Mouse (Mus musculus) midbrain, embryonic 13.5 days (tissue): ENCODE results near the gene Phrf1. TPM values are rescaled to one million over a fixed set of nuclear protein-coding genes. Genes with fewer than 3 reads are reported as not detected.

Experiments used
- ATAC-seq: fragments of 200-750 bp; cut with Nextera tagmentation; 2 replicates; pipeline ENCODE4 v1.8.0; 2017; ENCODE audit warnings: mild to moderate bottlenecking, moderate TSS enrichment, moderate library complexity
- H3K27ac ChIP-seq: fragments of 300-500 bp; sonication (generic); 2 replicates; pipeline ENCODE4 v1.5.1; 2015; ENCODE audit warnings: inconsistent platforms, mild to moderate bottlenecking, moderate library complexity
- H3K27me3 ChIP-seq: fragments of 300-500 bp; sonication (generic); 2 replicates; pipeline ENCODE4 v1.6.1; 2015; ENCODE audit warnings: mild to moderate bottlenecking, inconsistent platforms
- H3K36me3 ChIP-seq: fragments of 300-500 bp; sonication (generic); 2 replicates; pipeline ENCODE4 v1.6.1; 2015; ENCODE audit warnings: mild to moderate bottlenecking, inconsistent platforms
- H3K4me1 ChIP-seq: fragments of 300-500 bp; sonication (generic); replicated peaks from 2 replicates; pipeline ENCODE4 v1.6.1; 2015; ENCODE audit warnings: inconsistent platforms
- H3K4me2 ChIP-seq: fragments of 300-500 bp; sonication (generic); replicated peaks from 2 replicates; pipeline ENCODE4 v1.6.1; 2015; ENCODE audit warnings: moderate library complexity, mild to moderate bottlenecking, inconsistent platforms
- H3K4me3 ChIP-seq: fragments of 300-500 bp; sonication (generic); replicated peaks from 2 replicates; pipeline ENCODE4 v1.5.1; 2015; ENCODE audit warnings: mild to moderate bottlenecking, inconsistent platforms
- H3K9ac ChIP-seq: fragments of 300-500 bp; sonication (generic); replicated peaks from 2 replicates; pipeline ENCODE4 v1.6.1; 2015; ENCODE audit warnings: mild to moderate bottlenecking, inconsistent platforms
- H3K9me3 ChIP-seq: fragments of 300-500 bp; sonication (generic); 2 replicates; pipeline ENCODE4 v1.6.1; 2016; ENCODE audit warnings: mild to moderate bottlenecking, inconsistent platforms
- WGBS: fragments of 180-500 bp; shearing (Covaris S2); methylation state at CpG from one replicate; pipeline ENCODE4 v1.1.7; 2015; 5-methylcytosine and 5-hydroxymethylcytosine counted together
- polyA plus RNA-seq: library from polyadenylated mRNA; unstranded; fragments of >200 nt; fragmentation: Nextera tagmentation; extraction: Ambion mirVana; gene quantifications from 2 replicates; pipeline ENCODE4 v1.2.1, GENCODE M21; 2015

Phrf1 gene
- polyA plus RNA-seq, 1 experiment from 2014 or later: 95.0 TPM

GRCm38 (mm10) chr7:141215101-141215879 lies 13.3 kb upstream of the Phrf1 start, which contains the start of gene Rassf7:
TSS of gene Rassf7 (plus strand) at chr7:141215860.
- Histone ChIP-seq H3K9me3 (no peaks in the 10 kb centered on the region), H3K4me3 (peak within 1 kb of the TSS; percentile 70), H3K27ac (peak within 1 kb of the TSS; percentile 88), H3K4me2 (peak within 1 kb of the TSS; percentile 91), H3K36me3 (peaks cover 19% of the 10 kb centered on the region), H3K9ac (peak within 1 kb of the TSS; percentile 73), H3K27me3 (no peaks in the 10 kb centered on the region), H3K4me1 (peaks cover 29% of the 10 kb centered on the region)
- ATAC-seq: peak; percentile 96
- under 1% methylated on average over 41 of the region's 41 CpGs for WGBS

GRCm38 (mm10) chr7:141215880-141216733 lies 12.5 kb upstream of the Phrf1 start:
- peak; percentile 69; the same call in 1 of the 2 replicates for ATAC-seq
- Histone ChIP-seq H3K4me3 (peak overlapping the region; percentile 70), H3K27me3 (no peaks in the 10 kb centered on the region), H3K4me1 (peaks cover 36% of the 10 kb centered on the region), H3K9ac (peak overlapping the region; percentile 73), H3K9me3 (no peaks in the 10 kb centered on the region), H3K27ac (peak overlapping the region; percentile 66), H3K36me3 (peaks cover 19% of the 10 kb centered on the region), H3K4me2 (peak overlapping the region; percentile 91)
- under 1% methylated on average over 42 of the region's 42 CpGs for WGBS

GRCm38 (mm10) chr7:141216894-141217293 lies 11.7 kb upstream of the Phrf1 start:
- H3K4me1 ChIP-seq: peaks cover 41% of the 10 kb centered on the region
- no peak for ATAC-seq
- peak overlapping the region; percentile 73; the same call in 1 of the 2 replicates for H3K9ac ChIP-seq
- H3K4me3 ChIP-seq: peak overlapping the region; percentile 70; the same call in 1 of the 2 replicates
- WGBS: 91% methylated on average over 11 of the region's 11 CpGs
- H3K9me3 ChIP-seq: no peaks in the 10 kb centered on the region
- H3K27ac ChIP-seq: no peak overlapping the region
- H3K36me3 ChIP-seq: peaks cover 19% of the 10 kb centered on the region
- H3K4me2 ChIP-seq: peak overlapping the region; percentile 91
- no peaks in the 10 kb centered on the region for H3K27me3 ChIP-seq

GRCm38 (mm10) chr7:141217343-141218013 lies 11.1 kb upstream of the Phrf1 start:
- H3K4me2 ChIP-seq: no peak overlapping the region
- no peak for ATAC-seq
- no peaks in the 10 kb centered on the region for H3K27me3 ChIP-seq
- no peak overlapping the region for H3K9ac ChIP-seq
- H3K4me1 ChIP-seq: peaks cover 47% of the 10 kb centered on the region
- H3K4me3 ChIP-seq: no peak overlapping the region
- H3K9me3 ChIP-seq: no peaks in the 10 kb centered on the region
- H3K27ac ChIP-seq: no peak overlapping the region
- peaks cover 19% of the 10 kb centered on the region for H3K36me3 ChIP-seq
- 90% methylated on average over 17 of the region's 17 CpGs for WGBS

GRCm38 (mm10) chr7:141218141-141218540 lies 10.4 kb upstream of the Phrf1 start:
- ATAC-seq: no peak
- H3K36me3 ChIP-seq: peaks cover 19% of the 10 kb centered on the region
- no peak overlapping the region for H3K4me2 ChIP-seq
- WGBS: 83% methylated on average over 3 of the region's 3 CpGs
- no peak overlapping the region for H3K9ac ChIP-seq
- no peak overlapping the region for H3K4me3 ChIP-seq
- no peaks in the 10 kb centered on the region for H3K9me3 ChIP-seq
- H3K27me3 ChIP-seq: no peaks in the 10 kb centered on the region
- peaks cover 50% of the 10 kb centered on the region for H3K4me1 ChIP-seq
- H3K27ac ChIP-seq: no peak overlapping the region

GRCm38 (mm10) chr7:141218557-141219133 lies 9.9 kb upstream of the Phrf1 start:
- H3K4me3 ChIP-seq: no peak overlapping the region
- no peak overlapping the region for H3K9ac ChIP-seq
- no peaks in the 10 kb centered on the region for H3K27me3 ChIP-seq
- no peak for ATAC-seq
- WGBS: 96% methylated on average over 5 of the region's 5 CpGs
- H3K4me2 ChIP-seq: no peak overlapping the region
- H3K9me3 ChIP-seq: no peaks in the 10 kb centered on the region
- peaks cover 19% of the 10 kb centered on the region for H3K36me3 ChIP-seq
- no peak overlapping the region for H3K27ac ChIP-seq
- H3K4me1 ChIP-seq: peaks cover 50% of the 10 kb centered on the region

- no peak overlapping the region for H3K4me3 ChIP-seq
- no peak overlapping the region for H3K9ac ChIP-seq
- peaks cover 46% of the 10 kb centered on the region for H3K4me1 ChIP-seq
- no peak overlapping the region for H3K4me2 ChIP-seq
- 100% methylated on average over 1 of the region's 1 CpGs for WGBS
- no peaks in the 10 kb centered on the region for H3K27me3 ChIP-seq
- H3K9me3 ChIP-seq: no peaks in the 10 kb centered on the region
- ATAC-seq: no peak
- no peak overlapping the region for H3K27ac ChIP-seq
- peaks cover 19% of the 10 kb centered on the region for H3K36me3 ChIP-seq
These were observed 9.0 kb upstream of the Phrf1 start for GRCm38 (mm10) chr7:141219558-141220099.

- H3K4me2 ChIP-seq: no peak overlapping the region
- H3K36me3 ChIP-seq: peaks cover 19% of the 10 kb centered on the region
- H3K4me1 ChIP-seq: peaks cover 40% of the 10 kb centered on the region
- H3K9ac ChIP-seq: 0 out of 2 replicates have a peak overlapping the region, but pooled peaks have one; percentile 15
- no peak overlapping the region for H3K4me3 ChIP-seq
- ATAC-seq: no peak
- H3K27me3 ChIP-seq: no peaks in the 10 kb centered on the region
- 81% methylated on average over 1 of the region's 1 CpGs for WGBS
- no peaks in the 10 kb centered on the region for H3K9me3 ChIP-seq
- H3K27ac ChIP-seq: no peak overlapping the region
These were observed 8.2 kb upstream of the Phrf1 start for GRCm38 (mm10) chr7:141220377-141220776.

- Histone ChIP-seq H3K9me3 (no peaks in the 10 kb centered on the region), H3K27ac (peak overlapping the region; percentile 78), H3K9ac (peak overlapping the region; percentile 62), H3K4me1 (peaks cover 36% of the 10 kb centered on the region), H3K4me2 (peak overlapping the region; percentile 71), H3K36me3 (peaks cover 19% of the 10 kb centered on the region), H3K4me3 (peak overlapping the region; percentile 44), H3K27me3 (no peaks in the 10 kb centered on the region)
- ATAC-seq: peak; percentile 98
- 2% methylated on average over 43 of the region's 44 CpGs for WGBS
These were observed 7.1 kb upstream of the Phrf1 start for GRCm38 (mm10) chr7:141221249-141222125.

GRCm38 (mm10) chr7:141222126-141222467 lies 6.5 kb upstream of the Phrf1 start:
- Histone ChIP-seq H3K9me3 (0 out of 2 replicates have a peak, but pooled peaks cover 2% of the 10 kb centered on the region), H3K36me3 (peaks cover 19% of the 10 kb centered on the region), H3K27ac (peak overlapping the region; percentile 78), H3K9ac (peak overlapping the region; percentile 54), H3K4me2 (peak overlapping the region; percentile 71), H3K27me3 (no peaks in the 10 kb centered on the region), H3K4me3 (peak overlapping the region; percentile 44), H3K4me1 (peaks cover 30% of the 10 kb centered on the region)
- WGBS: 13% methylated on average over 8 of the region's 8 CpGs
- no peak for ATAC-seq
